Mouse (Mus musculus): ENCODE data around the gene Ccdc110.

Ccdc110 gene

DNA sequence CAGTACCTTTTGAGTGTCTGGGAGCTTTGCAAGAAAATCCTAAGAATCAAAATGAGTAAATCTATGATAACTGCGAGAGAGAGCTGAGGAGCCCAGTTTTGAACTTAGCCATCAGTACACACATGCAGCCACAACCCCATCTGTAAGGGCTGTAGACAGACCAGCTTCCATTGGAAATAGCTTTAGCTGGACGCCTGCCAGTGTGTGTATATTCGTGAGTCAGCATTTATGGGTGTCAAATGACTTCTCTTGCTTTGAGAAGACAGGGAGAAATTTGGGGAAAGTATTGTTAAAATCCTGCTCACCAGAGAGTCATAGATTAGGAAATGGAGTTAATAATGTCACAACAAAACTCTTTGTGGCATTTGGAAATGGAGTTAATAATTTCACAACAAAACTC is 52.2 kb downstream of the Ccdc110 start:
- DNase-seq = no peak

DNA sequence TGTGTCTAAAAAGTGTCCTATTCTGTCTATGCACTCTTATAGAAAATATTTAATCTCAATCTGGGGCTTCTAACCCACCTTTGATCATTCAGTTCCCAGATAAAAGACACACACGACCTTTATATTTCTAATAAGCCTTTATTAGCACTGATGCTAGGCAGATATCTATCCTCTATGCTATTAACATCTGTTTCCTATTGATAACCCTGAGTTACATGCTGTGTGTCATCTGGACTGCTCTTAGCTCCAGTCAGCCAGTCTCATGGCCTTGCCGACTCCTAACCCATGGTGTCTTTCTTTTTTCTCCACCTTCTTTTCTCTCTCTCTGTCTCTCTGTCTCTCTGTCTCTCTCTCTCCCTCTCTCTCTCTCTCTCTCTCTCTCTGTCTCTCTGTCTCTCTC is 53.8 kb downstream of the Ccdc110 start:
- no peak for DNase-seq

DNA sequence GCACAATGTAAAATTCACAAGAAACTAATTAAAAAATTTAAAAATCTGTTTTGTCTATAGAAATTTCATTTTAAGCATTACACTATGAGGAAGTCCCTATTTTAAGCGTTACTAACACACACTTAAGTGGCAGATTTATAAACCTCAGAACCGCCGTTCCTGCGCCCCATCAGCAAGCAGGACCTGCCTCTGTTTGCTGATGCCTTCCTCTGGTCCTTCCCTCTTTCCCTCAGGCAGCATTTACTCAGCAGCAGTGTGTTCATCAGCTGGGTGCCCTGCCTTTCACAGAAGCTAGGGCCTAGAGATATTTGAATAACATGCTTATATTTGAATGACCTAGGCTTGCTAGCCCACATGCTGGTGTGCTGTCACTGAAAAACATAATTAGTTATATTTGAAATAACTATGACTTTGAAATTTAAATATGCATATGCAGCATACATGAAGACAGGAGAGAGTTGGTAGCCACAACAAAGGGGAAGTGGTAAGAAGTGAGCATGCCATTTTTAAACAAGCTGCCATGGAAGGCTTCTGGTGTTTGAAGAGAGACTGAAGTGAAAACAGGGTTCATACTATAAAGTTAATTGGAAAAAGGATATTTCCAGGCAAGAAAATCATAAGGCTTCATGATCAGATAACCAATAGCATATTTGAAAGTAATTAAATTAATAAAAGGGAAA is 56.4 kb downstream of the Ccdc110 start:
- no peak for DNase-seq

Data from cerebellum, postnatal 25 days (tissue).